Mouse (Mus musculus) liver, adult 2 months (tissue): ENCODE data around the gene Smg1.

ENCODE experiments used
- CTCF ChIP-seq: fragments of 200-500 bp; IDR thresholded peaks from 2 replicates; pipeline ENCODE4 v1.5.1; 2011; ENCODE audit warnings: low read depth, low read length, control low read depth
- POLR2A ChIP-seq: fragments of 200-500 bp; IDR thresholded peaks from 2 replicates; pipeline ENCODE4 v1.6.1; 2011; ENCODE audit warnings: low read length, control low read depth; ENCODE audit not compliant: insufficient read depth; ENCODE audit errors: extremely low read depth

DNA sequence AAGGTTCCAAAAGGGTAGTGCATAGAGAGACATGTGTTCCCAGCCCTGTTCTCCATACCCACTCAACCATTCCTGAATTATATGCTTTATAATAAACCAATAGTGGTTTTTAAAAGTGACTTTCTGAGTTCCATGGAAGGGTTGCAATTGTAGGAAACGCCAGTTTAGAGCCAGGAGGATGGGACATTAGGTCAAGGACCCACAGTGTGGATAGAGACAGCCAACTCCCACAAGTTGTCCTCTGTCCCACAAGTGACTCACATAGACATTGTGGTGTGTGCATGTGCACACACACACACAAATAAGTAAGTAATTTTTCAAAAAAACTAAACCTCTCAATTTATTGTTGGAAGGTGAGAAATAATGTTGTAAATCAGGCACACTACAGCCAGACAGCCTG is 20.1 kb upstream of the Smg1 start:
- TF ChIP-seq POLR2A (no peak), CTCF (no peak)
